Mouse (Mus musculus) urinary bladder, adult 2 months (tissue): ENCODE data around the gene Spice1. TPM values are rescaled to one million over a fixed set of nuclear protein-coding genes. Genes with fewer than 3 reads are reported as not detected.

Experiments
- polyA plus RNA-seq: library from polyadenylated mRNA; depleted of rRNA; stranded (reverse); fragments of >200 nt; gene quantifications from 2 replicates; pipeline ENCODE4 v1.2.3, GENCODE M21; 2012; rRNA removed

The Spice1 gene
- polyA plus RNA-seq, 1 experiment: 41.0 TPM

Other genes starting within 250 kb of the Spice1 start
- 38.7 and 40.5 TPM in 2 replicates for gene Atp6v1a, start 207.4 kb upstream of the Spice1 start, polyA plus RNA-seq
- 20.7 and 31.9 TPM in 2 replicates for gene Naa50, start 207.3 kb upstream of the Spice1 start, polyA plus RNA-seq
- gene Usf3, start 173.9 kb upstream of the Spice1 start, polyA plus RNA-seq: 8.6 and 10.7 TPM in 2 replicates
- gene Sidt1, start 13.9 kb upstream of the Spice1 start, polyA plus RNA-seq: 35.5 and 39.2 TPM in 2 replicates
- gene Cfap44, start 47.7 kb downstream of the Spice1 start, polyA plus RNA-seq: 0.04 and 0.21 TPM in 2 replicates
- 23.5 and 30.1 TPM in 2 replicates for gene Boc, start 211.8 kb downstream of the Spice1 start, polyA plus RNA-seq